Mouse (Mus musculus): ENCODE measurements around the gene Fcho1.

- TF ChIP-seq POLR2A (IDR thresholded peaks at IDR 0.05; ENCODE audit: borderline replicate concordance, control insufficient read depth, low read depth, low read length) = no peak
- no peak for TF ChIP-seq CTCF (IDR thresholded peaks at IDR 0.05; ENCODE audit: control insufficient read depth, insufficient read depth, low read length)
Observed at GRCm38 (mm10) chr8:71716561-71717053, 8.9 kb downstream of the Fcho1 start.
